Mouse (Mus musculus) MEL (cell line): ENCODE measurements around the gene Slc38a2.

Experiments
- BHLHE40 ChIP-seq: IDR thresholded peaks from 2 replicates; pipeline ENCODE4 v1.6.1; 2012; ENCODE audit warnings: low read depth, mild to moderate bottlenecking, inconsistent platforms, low read length, improper control_type of control experiment, borderline replicate concordance
- CHD1 ChIP-seq: IDR thresholded peaks from 2 replicates; pipeline ENCODE4 v1.6.1; 2012; ENCODE audit warnings: low read depth, mild to moderate bottlenecking, inconsistent platforms, low read length, improper control_type of control experiment
- CHD2 ChIP-seq: IDR thresholded peaks from 2 replicates; pipeline ENCODE4 v1.6.1; 2011; ENCODE audit warnings: low read length, improper control_type of control experiment
- CTCF ChIP-seq, 3 experiments: IDR thresholded peaks in 2 of 3; conservative IDR thresholded peaks in 1 of 3; 2 replicates each; pipeline ENCODE4 v1.5.1; 2011 to 2012; ENCODE audit warnings: low read length in 3 of 3, low read depth in 2 of 3, mild to moderate bottlenecking in 2 of 3, improper control_type of control experiment in 1 of 3, inconsistent platforms in 1 of 3, mixed read lengths in 1 of 3, moderate library complexity in 1 of 3; ENCODE audit not compliant: control insufficient read depth in 1 of 3, insufficient read depth in 1 of 3, poor library complexity in 1 of 3, severe bottlenecking in 1 of 3
- E2F4 ChIP-seq: IDR thresholded peaks from 2 replicates; pipeline ENCODE4 v1.6.1; 2011; ENCODE audit warnings: low read depth, low read length, improper control_type of control experiment, borderline replicate concordance
- ETS1 ChIP-seq: IDR thresholded peaks from 2 replicates; pipeline ENCODE4 v1.6.1; 2012; ENCODE audit warnings: low read depth, mild to moderate bottlenecking, inconsistent platforms, low read length, improper control_type of control experiment, moderate library complexity
- GATA1 ChIP-seq: IDR thresholded peaks from 2 replicates; pipeline ENCODE4 v1.6.1; 2011; ENCODE audit warnings: low read depth, low read length, improper control_type of control experiment
- HCFC1 ChIP-seq: IDR thresholded peaks from 2 replicates; pipeline ENCODE4 v1.6.1; 2012; ENCODE audit warnings: low read depth, mild to moderate bottlenecking, inconsistent platforms, low read length, improper control_type of control experiment, moderate library complexity
- KAT2A ChIP-seq: conservative IDR thresholded peaks from 2 replicates; pipeline ENCODE4 v1.6.1; 2012; ENCODE audit warnings: low read depth, low read length, improper control_type of control experiment, inconsistent platforms
- POLR2A ChIP-seq, 2 experiments: IDR thresholded peaks; 2 replicates each; pipeline ENCODE4 v1.6.1; 2011 to 2012; ENCODE audit warnings: low read length in 2 of 2, mild to moderate bottlenecking in 2 of 2, control low read depth in 1 of 2, improper control_type of control experiment in 1 of 2, low read depth in 1 of 2, moderate library complexity in 1 of 2; ENCODE audit not compliant: control insufficient read depth in 1 of 2, insufficient read depth in 1 of 2, poor library complexity in 1 of 2
- RAD21 ChIP-seq: IDR thresholded peaks from 2 replicates; pipeline ENCODE4 v1.6.1; 2011; ENCODE audit warnings: mild to moderate bottlenecking, low read depth, low read length, improper control_type of control experiment
- TAL1 ChIP-seq: IDR thresholded peaks from 2 replicates; pipeline ENCODE4 v1.6.1; 2012; ENCODE audit warnings: mild to moderate bottlenecking, inconsistent platforms, low read length, moderate library complexity, mixed read lengths

GRCm38 (mm10) chr15:96708428-96708827 lies 8.9 kb upstream of the Slc38a2 start:
- no peak for TF ChIP-seq CTCF (IDR thresholded peaks at IDR 0.05 in 2 of 3, conservative IDR thresholded peaks at IDR 0.05 in 1 of 3; ENCODE audit: control insufficient read depth in 1 of 3, insufficient read depth in 1 of 3, low read depth in 2 of 3, low read length in 3 of 3, poor library complexity in 1 of 3, severe bottlenecking in 1 of 3)
- TF ChIP-seq POLR2A (IDR thresholded peaks at IDR 0.05; ENCODE audit: control insufficient read depth in 1 of 2, insufficient read depth in 1 of 2, low read depth in 1 of 2, low read length in 2 of 2, poor library complexity in 1 of 2): no peak
- 0 out of 2 replicates have a peak, but pooled peaks have one; percentile 56 for TF ChIP-seq E2F4
- no peak for TF ChIP-seq GATA1
- TF ChIP-seq HCFC1: no peak
- TF ChIP-seq CHD1: no peak
- no peak for TF ChIP-seq RAD21
- no peak for TF ChIP-seq TAL1
- TF ChIP-seq KAT2A: no peak
- TF ChIP-seq ETS1: no peak
- no peak for TF ChIP-seq BHLHE40
- no peak; the same call in 1 of the 2 replicates for TF ChIP-seq CHD2
